Mouse (Mus musculus) erythroid progenitor cell, adult 5-6 weeks (primary cell): ENCODE data around the gene Cux1. TPM values are rescaled to one million over a fixed set of nuclear protein-coding genes. Genes with fewer than 3 reads are reported as not detected.

Experiments used
- ATAC-seq: replicated peaks from 2 replicates; pipeline ENCODE4 v1.8.0; 2016; ENCODE audit warnings: moderate number of reproducible peaks, mild to moderate bottlenecking, moderate TSS enrichment, inconsistent platforms; ENCODE audit not compliant: poor library complexity, low FRiP score, severe bottlenecking
- total RNA-seq, 2 experiments: library from RNA; stranded (forward) in 1 of 2; stranded (reverse) in 1 of 2; fragments of 150-400 nt in 1 of 2; fragments of 186-747, 209-891 nt in 1 of 2; gene quantifications; 2 replicates each; pipeline versions ENCODE4 v1.2.3 to v1.2.4; 2015 to 2017; ENCODE audit warnings: low replicate concordance in 2 of 2

Gene Cux1
- total RNA-seq, 2 experiments from 2014 or later: 42.3 to 79.1 TPM

DNA sequence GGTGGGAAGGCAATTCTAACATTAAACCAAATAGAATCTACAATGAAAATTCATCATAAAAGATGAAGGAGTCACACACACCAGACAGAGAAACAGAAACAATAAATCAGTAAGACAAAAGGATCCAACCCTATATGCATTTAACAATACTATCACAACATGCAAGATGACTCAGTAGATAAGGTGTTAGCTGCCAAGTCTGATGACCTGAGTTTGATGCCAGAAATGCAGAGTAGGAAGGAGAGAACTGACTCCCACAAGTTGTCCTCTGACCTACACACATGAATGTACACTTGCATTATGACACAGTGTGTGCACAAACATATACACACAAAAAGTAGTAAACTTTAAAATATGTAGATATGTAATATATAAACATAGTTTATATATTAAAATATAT is 24.1 kb downstream of the Cux1 start:
- no peak for ATAC-seq

GRCm38 (mm10) chr5:136540952-136541351 is 26.3 kb downstream of the Cux1 start:
- ATAC-seq: no peak

- 0 out of 2 replicates have a peak, but pooled peaks have one; percentile 37 for ATAC-seq
Observed at GRCm38 (mm10) chr5:136540055-136540838, 27.0 kb downstream of the Cux1 start.

- no peak for ATAC-seq
Observed at GRCm38 (mm10) chr5:136536753-136537152, 30.5 kb downstream of the Cux1 start.

- ATAC-seq: no peak
Observed at GRCm38 (mm10) chr5:136535976-136536725, 31.1 kb downstream of the Cux1 start.

- ATAC-seq: no peak
Observed at GRCm38 (mm10) chr5:136535204-136535603, 32.1 kb downstream of the Cux1 start.

GRCm38 (mm10) chr5:136533371-136534276 is 33.7 kb downstream of the Cux1 start:
- ATAC-seq: no peak

DNA sequence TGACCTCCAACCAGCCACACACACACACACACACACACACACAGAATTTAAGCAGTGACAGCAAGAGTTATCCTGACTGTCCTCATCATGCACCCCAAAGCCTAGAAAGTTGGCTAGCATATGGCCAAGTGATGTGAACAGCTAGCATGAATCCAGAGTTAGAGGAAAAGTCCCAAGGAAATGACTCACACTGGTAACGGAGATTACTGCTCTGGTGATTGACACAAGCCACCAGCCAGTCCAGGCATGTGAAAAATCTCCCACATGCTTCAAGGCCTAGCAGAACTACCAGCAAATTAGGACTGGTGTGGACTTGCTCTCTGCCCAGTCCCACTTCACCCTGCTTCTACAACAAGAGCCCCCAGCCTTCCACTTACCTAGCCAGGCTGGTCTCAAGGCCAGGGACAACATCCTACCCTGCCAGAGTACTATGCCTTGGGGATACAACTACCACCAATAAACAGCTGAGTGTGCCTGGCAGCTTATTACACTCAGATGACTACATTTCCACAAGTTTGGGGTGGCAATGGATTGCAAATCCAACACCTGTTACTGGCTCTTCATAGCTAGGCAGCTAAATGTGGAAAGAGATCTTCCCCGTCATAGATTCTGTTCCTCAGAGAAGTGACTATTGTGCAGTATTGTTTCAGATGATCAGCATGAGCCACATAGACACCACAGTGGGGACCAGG is 35.5 kb downstream of the Cux1 start:
- ATAC-seq: no peak

DNA sequence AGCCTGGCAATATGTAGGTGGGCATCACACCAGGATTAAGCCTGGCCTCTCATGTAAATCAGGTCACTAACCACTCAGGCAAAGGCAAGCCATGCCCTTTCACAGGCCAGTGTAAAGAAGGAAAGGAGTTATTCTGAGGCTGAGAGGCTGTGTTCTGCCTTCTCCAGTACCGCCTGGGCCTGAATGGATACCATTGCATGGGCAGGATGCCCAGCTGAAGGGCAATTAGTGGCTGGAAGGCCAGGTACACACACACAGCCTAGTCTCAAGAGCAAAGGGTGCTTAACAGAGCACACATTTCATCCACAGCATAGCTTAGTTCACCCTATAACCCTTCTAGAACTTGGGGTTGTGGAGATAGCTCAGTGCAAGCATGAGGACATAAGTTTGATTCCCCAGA is 36.4 kb downstream of the Cux1 start:
- ATAC-seq: no peak

DNA sequence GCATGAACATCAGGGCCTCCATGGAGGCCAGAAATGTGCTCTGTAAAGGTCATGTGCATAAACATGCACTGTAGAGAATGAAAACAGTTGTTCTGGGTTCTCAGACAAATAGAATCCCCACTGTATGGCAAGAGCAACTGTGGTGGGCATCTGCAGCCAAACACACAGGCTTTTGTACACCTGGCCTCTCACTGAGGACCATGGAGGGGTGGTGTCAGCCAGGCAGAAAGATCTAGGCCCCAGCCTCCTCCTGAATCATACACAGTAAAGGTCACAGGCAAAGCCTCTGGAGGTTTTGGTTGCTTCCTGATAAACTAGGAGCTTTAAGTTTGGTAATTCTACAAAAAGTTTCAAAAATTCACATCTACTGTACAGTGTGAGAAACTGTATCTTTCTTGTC is 38.1 kb downstream of the Cux1 start:
- ATAC-seq: no peak

- ATAC-seq: no peak
Observed at GRCm38 (mm10) chr5:136527871-136528270, 39.4 kb downstream of the Cux1 start.

DNA sequence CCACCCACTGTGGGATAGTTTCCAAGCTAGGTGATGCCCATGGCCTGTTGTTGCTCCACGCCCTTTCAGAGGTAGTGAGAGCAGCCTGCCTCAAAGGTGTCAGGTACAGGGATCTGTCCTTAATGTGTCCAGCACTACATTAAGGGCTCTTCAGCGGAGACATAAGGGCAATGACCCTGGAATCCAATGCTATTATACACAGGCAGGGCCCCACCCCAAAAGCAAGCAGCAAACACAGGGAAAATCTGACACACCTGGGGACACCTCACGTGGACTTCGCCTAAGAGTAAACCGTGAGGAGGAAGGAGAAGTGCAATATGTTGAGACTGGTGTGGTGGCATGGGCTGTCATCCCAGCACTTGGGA is 40.8 kb downstream of the Cux1 start:
- ATAC-seq: no peak

DNA sequence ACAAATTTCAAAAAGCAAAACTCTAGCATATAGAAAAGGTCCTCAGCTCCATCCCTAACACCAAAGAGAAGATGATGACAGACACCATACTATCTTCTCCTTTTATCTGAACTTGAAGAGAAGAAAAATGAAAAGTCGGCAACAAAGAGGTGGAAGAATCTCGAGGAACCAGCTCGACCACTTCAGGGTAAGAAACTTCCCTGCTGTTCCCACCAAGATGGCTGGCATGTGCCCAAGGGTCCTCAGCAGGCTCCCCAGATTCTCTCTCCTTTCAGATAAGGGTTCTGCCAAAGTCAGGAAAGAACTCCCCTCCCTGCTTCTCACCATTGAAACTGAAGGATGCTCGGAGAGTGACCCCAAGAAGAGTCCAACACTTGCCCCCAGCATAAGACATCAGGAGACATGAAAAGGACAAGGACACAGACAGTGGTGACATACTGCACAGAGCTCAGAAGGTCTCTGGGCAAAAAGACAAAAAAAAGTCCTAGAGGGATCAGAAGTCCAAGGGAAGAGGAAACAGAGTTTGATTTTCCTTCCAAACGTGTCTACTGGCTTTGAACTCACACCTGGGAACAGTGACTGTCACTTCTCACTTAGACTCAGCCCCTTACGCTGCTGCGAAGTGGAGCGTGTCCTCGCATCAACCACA is 41.3 kb downstream of the Cux1 start:
- no peak for ATAC-seq

DNA sequence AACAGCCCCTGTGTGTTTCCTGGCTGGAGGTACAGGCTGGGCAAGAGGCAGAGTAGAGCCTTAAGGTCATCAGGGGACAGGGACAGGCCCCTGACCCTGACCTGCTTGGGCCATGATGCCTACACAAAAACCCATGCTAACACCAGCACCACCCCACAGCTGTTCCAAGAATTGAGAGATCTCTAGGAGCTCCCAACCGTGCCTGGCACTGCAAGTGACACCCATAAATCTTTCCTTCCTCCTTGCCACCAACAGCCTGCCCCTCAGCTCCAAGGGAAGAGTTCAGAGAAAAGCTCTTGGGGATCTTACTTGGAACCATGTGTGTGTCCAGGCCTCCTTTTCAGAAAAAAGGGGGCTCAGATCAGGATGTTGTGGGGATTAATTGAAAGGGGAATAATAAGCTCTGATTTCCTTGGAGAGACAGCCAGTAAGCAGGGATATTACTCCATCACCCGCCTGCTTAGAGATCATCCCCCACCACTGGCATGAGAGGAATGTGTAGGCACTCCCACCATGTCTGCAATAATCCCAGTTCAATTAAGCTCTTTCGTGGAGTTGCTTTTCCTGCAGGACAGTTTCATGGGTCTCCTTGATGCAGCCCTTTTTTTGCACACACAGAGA is 44.3 kb downstream of the Cux1 start:
- ATAC-seq: no peak

- ATAC-seq: no peak
Observed at GRCm38 (mm10) chr5:136521656-136522055, 45.6 kb downstream of the Cux1 start.

DNA sequence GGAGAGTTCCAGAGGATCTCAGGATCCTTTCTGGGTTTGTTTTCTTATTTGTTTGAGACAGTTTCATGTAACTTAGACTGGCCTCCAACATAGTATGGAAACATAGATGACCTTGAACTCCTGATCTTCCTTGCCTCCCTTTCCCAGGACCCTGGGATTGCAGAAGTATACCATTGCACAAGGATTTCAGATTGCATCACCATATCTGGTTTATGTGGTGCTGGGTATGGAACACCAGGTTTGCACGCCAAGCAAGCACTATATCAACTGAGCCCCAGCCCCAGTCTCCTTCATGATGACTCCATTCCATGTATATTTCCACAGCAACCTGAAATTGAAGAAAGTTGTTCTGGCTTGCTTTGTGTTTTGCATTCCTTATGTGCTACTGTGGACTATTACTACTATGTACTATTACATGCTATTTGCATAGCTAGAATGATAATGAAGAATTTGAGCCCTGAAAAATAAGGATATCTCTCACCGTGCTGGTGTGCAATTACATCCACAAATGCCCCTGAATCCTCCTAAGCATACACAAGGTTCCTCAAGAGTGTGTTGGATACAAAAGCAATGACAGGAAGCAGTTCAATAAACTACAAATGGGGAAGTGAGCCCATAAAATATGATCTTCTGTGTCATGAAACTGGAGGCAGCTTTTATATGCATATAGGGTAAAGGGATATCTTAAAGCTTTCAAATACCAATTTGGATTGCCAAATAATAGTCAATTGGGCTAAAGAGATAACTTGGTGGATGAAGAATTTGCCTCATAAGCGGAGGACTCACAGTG is 48.4 kb downstream of the Cux1 start:
- no peak for ATAC-seq

GRCm38 (mm10) chr5:136517510-136517909 is 49.8 kb downstream of the Cux1 start:
- ATAC-seq: no peak

GRCm38 (mm10) chr5:136516593-136516992 is 50.7 kb downstream of the Cux1 start:
- no peak for ATAC-seq
